Mouse (Mus musculus) E14TG2a.4 (cell line): Measurements from ENCODE around the gene Ust.
"Not testable (repeated sequence)": the region's sequence is repeated elsewhere in the genome, so short reads cannot be mapped to it uniquely, and the experiment has no call there.

Experiments used
- H3K27me3 ChIP-seq: 2 replicates; pipeline ENCODE4 v1.6.1; 2014; ENCODE audit warnings: low read length, control low read depth; ENCODE audit not compliant: insufficient read depth
- H3K36me3 ChIP-seq: 2 replicates; pipeline ENCODE4 v1.6.1; 2014; ENCODE audit warnings: low read length, control low read depth; ENCODE audit not compliant: insufficient read depth
- H3K4me1 ChIP-seq: replicated peaks from 2 replicates; pipeline ENCODE4 v1.6.1; 2014; ENCODE audit warnings: low read depth, low read length, control low read depth
- H3K4me3 ChIP-seq: replicated peaks from 2 replicates; pipeline ENCODE4 v1.5.1; 2014; ENCODE audit warnings: mild to moderate bottlenecking, low read length
- H3K9me3 ChIP-seq: 2 replicates; pipeline ENCODE4 v1.6.1; 2014; ENCODE audit warnings: low read length, control low read depth
- CTCF ChIP-seq: conservative IDR thresholded peaks from 2 replicates; pipeline ENCODE4 v1.5.1; 2014; ENCODE audit warnings: low read length
- NANOG ChIP-seq: IDR thresholded peaks from 2 replicates; pipeline ENCODE4 v1.6.1; 2014; ENCODE audit warnings: borderline replicate concordance, low read length, mixed read lengths
- POU5F1 ChIP-seq: IDR thresholded peaks from 2 replicates; pipeline ENCODE4 v1.6.1; 2014; ENCODE audit warnings: low read length, borderline replicate concordance

Gene Ust

GRCm38 (mm10) chr10:8518141-8519013, at the start of gene Ust:
Gene Ust, minus strand, starts transcription at chr10:8518825.
- Histone ChIP-seq H3K4me1 (peaks cover 32% of the 10 kb centered on the region), H3K4me3 (peak within 1 kb of the TSS; percentile 96), H3K27me3 (peaks cover 62% of the 10 kb centered on the region), H3K36me3 (no peaks in the 10 kb centered on the region), H3K9me3 (no peaks in the 10 kb centered on the region)
- TF ChIP-seq NANOG (no peak), CTCF (no peak), POU5F1 (no peak)

DNA sequence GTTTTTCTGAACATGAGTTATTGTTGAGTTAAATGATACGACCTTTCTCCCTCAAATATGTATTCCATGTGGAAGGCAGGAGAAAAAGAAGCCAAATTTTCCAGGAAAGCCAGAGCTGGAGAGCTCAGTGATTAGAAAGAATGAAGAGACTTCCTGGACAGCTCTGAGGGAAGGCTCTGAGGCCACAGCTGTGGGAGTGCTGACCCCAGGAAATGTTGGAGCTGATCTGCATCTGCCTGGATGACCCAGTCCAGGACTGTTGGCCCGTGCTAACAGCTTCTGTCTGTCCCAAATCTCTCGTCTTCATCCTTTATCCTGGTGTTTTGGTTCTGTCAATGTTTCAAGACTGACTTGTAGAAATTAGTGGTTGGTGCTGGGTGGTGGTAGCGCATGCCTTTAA, 42.7 kb upstream of the Ust start:
- Histone ChIP-seq H3K4me1 (peaks cover 8% of the 10 kb centered on the region; the same call in 1 of the 2 replicates), H3K36me3 (peaks cover 2% of the 10 kb centered on the region; the same call in 1 of the 2 replicates), H3K4me3 (no peak overlapping the region), H3K27me3 (no peaks in the 10 kb centered on the region), H3K9me3 (peaks cover 36% of the 10 kb centered on the region)
- TF ChIP-seq POU5F1 (no peak), CTCF (no peak)

DNA sequence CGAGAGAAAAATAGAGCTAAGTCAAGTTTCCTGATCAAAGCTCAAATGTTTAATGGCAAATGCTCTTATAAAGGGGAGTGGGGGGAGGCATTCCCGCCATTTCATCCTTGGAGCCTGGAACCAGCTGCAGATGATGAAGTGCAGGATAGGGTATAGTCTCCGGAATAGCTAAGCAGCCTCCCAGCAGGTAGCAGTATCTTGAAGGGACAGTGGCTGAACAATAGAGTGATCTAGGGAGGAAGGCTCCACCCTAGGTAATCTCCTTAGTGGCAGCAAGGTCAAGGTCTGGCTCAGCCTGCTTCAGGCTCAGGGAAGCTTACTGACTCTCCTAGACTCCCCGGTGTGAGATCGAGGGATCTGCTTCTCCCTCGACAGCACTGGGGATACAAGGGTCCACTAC, 40.9 kb upstream of the Ust start:
- TF ChIP-seq NANOG = peak; percentile 7; the same call in 1 of the 2 replicates
- not testable (repeated sequence) for H3K4me1 ChIP-seq, H3K27me3 ChIP-seq, H3K36me3 ChIP-seq
- Histone ChIP-seq H3K4me3 (peak overlapping the region; percentile 35), H3K9me3 (peaks cover 47% of the 10 kb centered on the region)

DNA sequence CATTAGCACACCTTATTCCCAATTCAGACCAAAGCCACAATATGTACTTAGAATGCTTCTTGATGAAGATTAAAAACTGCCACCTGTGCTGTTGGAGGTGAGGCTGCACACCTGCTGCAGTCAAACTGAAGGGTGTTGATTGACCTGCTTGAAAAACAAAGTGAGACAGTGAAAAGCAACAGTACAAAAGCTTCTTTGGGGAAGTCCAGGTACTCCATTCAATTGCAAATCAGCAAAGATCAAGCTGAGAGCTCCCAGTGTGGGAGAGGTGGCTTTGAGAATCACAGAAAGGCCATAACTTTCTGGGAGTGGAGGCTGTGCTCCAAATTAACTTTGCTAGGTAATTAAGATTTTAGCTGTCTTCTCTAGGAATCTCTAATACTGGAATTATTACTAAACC, 33.6 kb upstream of the Ust start:
- peaks cover 35% of the 10 kb centered on the region for H3K9me3 ChIP-seq
- TF ChIP-seq NANOG (peak; percentile 80; the same call in 1 of the 2 replicates), POU5F1 (peak; percentile 10; the same call in 1 of the 2 replicates)

GRCm38 (mm10) chr10:8551601-8552000, 33.0 kb upstream of the Ust start:
- H3K4me3 ChIP-seq, H3K36me3 ChIP-seq, H3K27me3 ChIP-seq: not testable (repeated sequence)
- Histone ChIP-seq H3K9me3 (peaks cover 34% of the 10 kb centered on the region), H3K4me1 (peaks cover 12% of the 10 kb centered on the region)

More for the DNA sequence above, 33.6 kb upstream of the Ust start:
- H3K4me1 ChIP-seq = peaks cover 12% of the 10 kb centered on the region
- H3K4me3 ChIP-seq = 0 out of 2 replicates have a peak overlapping the region, but pooled peaks have one; percentile 4
- H3K27me3 ChIP-seq, H3K36me3 ChIP-seq: not testable (repeated sequence)

DNA sequence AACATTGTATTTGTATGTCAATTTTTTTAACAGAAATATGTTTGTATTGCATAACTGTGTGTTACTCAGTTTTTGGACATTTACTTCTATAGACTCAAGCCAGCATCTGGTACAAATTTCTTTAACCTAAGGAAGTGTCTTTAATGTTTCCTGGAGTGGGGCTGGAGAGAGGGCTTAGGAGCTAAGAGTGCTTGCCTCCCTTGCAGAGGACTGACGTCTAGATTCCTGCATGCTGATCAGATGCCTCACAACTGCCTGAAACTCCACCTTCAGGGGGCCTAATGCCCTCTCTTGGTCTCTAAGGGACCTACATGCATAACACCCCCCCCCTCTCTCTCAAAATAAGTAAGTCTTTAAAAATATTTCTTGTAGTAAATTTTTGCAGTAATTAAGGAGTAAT, 22.9 kb upstream of the Ust start:
- no peak overlapping the region for H3K4me3 ChIP-seq
- H3K9me3 ChIP-seq = peaks cover 22% of the 10 kb centered on the region
- no peaks in the 10 kb centered on the region for H3K36me3 ChIP-seq
- TF ChIP-seq CTCF (no peak), NANOG (no peak), POU5F1 (no peak)
- H3K27me3 ChIP-seq = no peaks in the 10 kb centered on the region
- H3K4me1 ChIP-seq = peaks cover 41% of the 10 kb centered on the region

- TF ChIP-seq CTCF (no peak), POU5F1 (no peak), NANOG (no peak)
- H3K27me3 ChIP-seq = no peaks in the 10 kb centered on the region
Observed at GRCm38 (mm10) chr10:8535445-8535844, 16.8 kb upstream of the Ust start.

GRCm38 (mm10) chr10:8531651-8532050, 13.0 kb upstream of the Ust start:
- H3K9me3 ChIP-seq = no peaks in the 10 kb centered on the region
- TF ChIP-seq NANOG (no peak), POU5F1 (no peak), CTCF (no peak)
- no peak overlapping the region for H3K4me3 ChIP-seq
- H3K36me3 ChIP-seq = no peaks in the 10 kb centered on the region
- H3K4me1 ChIP-seq = peaks cover 22% of the 10 kb centered on the region
- no peaks in the 10 kb centered on the region for H3K27me3 ChIP-seq

More at GRCm38 (mm10) chr10:8535445-8535844, 16.8 kb upstream of the Ust start:
- H3K9me3 ChIP-seq = no peaks in the 10 kb centered on the region
- H3K36me3 ChIP-seq = no peaks in the 10 kb centered on the region
- H3K4me3 ChIP-seq = no peak overlapping the region
- peaks cover 35% of the 10 kb centered on the region for H3K4me1 ChIP-seq

- peaks cover 22% of the 10 kb centered on the region for H3K4me1 ChIP-seq
- H3K27me3 ChIP-seq = no peaks in the 10 kb centered on the region
- no peaks in the 10 kb centered on the region for H3K36me3 ChIP-seq
- no peaks in the 10 kb centered on the region for H3K9me3 ChIP-seq
- TF ChIP-seq NANOG (no peak), CTCF (no peak), POU5F1 (no peak)
- no peak overlapping the region for H3K4me3 ChIP-seq
Observed at GRCm38 (mm10) chr10:8530505-8531051, 12.0 kb upstream of the Ust start.
